Mouse (Mus musculus): ENCODE measurements at regions not wholly inside any gene's neighbourhood (a gene's known extent, or its start where the extent isn't known, plus 50 kb on each side); places are given as distances from the start of the nearest gene placed in this dataset.

DNA sequence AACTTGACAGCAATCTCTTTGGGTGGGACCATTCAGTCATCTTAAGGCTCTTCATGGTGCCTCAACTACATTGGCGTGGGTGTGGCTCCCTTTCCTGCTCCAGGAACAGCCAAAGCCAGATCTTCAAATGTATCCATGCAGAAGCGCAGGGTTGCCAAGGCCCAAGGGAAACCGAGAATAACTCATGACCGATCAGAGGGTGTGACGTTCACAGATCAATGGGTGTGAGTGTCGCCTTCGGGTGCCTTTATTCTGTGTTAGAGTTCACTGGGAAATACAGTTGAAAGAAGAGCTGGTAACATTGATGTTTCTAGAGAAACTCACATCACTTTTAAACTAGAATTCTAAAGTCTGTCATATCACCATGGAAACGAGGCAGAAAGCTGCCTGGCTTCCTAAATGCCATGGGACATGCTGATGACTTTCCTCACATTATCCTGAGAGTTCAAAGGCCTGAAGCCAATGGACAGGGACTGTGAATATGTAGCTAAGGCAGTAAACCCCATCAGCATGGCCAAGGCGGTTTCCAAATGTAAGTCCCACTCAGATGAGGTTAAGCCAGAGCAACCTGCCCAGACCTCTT is 80.7 kb upstream of the Syndig1 start:
- H3K27ac ChIP-seq (replicated peaks) = no peak overlapping the region
- H3K4me1 ChIP-seq = no peaks in the 10 kb centered on the region
- 88% methylated on average over 9 of the region's 9 CpGs for WGBS
- no peak for DNase-seq (ENCODE audit: low spot score)
- no peaks in the 10 kb centered on the region for H3K27me3 ChIP-seq (ENCODE audit: low read depth, poor library complexity, severe bottlenecking)
- no peaks in the 10 kb centered on the region for H3K9me3 ChIP-seq (replicated peaks)
- H3K4me3 ChIP-seq = no peak overlapping the region
- no peaks in the 10 kb centered on the region for H3K36me3 ChIP-seq

DNA sequence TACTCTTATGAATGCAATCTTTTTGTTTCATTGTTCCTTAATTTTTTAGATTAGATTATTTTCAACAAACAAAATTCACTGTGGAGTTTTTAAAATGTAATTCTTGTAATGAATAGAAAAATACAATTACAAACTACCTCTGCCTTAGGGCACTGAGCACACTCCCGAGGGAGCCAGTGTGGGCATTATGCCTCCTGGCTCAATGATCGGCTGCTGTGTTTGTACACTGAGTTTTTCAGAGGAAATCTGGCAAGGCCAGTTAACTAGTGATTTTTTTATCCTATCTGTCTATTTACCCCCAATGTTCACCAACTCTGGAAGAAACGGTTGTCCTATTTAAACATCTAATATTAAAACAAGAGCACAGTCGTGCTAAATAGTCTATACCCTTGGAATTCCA is 69.9 kb upstream of the Syndig1 start:
- Histone ChIP-seq H3K4me3 (no peak overlapping the region), H3K27ac (replicated peaks) (no peak overlapping the region), H3K4me1 (no peaks in the 10 kb centered on the region), H3K27me3 (ENCODE audit: low read depth, poor library complexity, severe bottlenecking) (no peaks in the 10 kb centered on the region), H3K36me3 (no peaks in the 10 kb centered on the region), H3K9me3 (replicated peaks) (no peaks in the 10 kb centered on the region)
- DNase-seq (ENCODE audit: low spot score) = no peak
- WGBS = 78% methylated on average over 4 of the region's 4 CpGs

DNA sequence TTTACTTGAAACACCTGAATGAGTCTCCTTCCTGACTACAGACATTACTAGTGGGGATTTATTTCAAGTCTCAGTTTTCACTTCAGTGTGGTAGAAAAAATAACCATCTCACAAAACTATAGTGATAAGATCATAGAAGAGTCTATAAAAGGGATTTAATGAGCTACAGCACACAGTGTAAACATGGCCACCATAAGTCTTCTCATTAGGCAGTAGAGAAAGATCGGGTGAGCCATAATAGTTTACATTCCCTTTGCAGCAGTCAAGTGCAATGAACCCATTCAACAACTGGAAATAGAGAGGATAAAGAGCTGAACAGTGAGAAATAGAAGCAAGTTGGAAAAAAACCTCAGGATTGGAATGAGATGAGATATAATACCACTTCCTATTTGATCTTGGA is 65.1 kb upstream of the Syndig1 start:
- no peaks in the 10 kb centered on the region for H3K27me3 ChIP-seq (ENCODE audit: low read depth, poor library complexity, severe bottlenecking)
- no peak for DNase-seq (ENCODE audit: low spot score)
- H3K9me3 ChIP-seq (replicated peaks) = no peaks in the 10 kb centered on the region
- no peaks in the 10 kb centered on the region for H3K36me3 ChIP-seq
- no peak overlapping the region for H3K4me3 ChIP-seq
- H3K27ac ChIP-seq (replicated peaks) = no peak overlapping the region
- WGBS = 79% methylated on average over 1 of the region's 1 CpGs
- no peaks in the 10 kb centered on the region for H3K4me1 ChIP-seq

GRCm38 (mm10) chr2:149768027-149768426 is 61.0 kb upstream of the Syndig1 start:
- Histone ChIP-seq H3K27ac (replicated peaks) (no peak overlapping the region), H3K27me3 (ENCODE audit: low read depth, poor library complexity, severe bottlenecking) (no peaks in the 10 kb centered on the region), H3K9me3 (replicated peaks) (no peaks in the 10 kb centered on the region), H3K4me1 (no peaks in the 10 kb centered on the region), H3K4me3 (no peak overlapping the region), H3K36me3 (no peaks in the 10 kb centered on the region)
- 86% methylated on average over 1 of the region's 1 CpGs for WGBS
- no peak for DNase-seq (ENCODE audit: low spot score)

DNA sequence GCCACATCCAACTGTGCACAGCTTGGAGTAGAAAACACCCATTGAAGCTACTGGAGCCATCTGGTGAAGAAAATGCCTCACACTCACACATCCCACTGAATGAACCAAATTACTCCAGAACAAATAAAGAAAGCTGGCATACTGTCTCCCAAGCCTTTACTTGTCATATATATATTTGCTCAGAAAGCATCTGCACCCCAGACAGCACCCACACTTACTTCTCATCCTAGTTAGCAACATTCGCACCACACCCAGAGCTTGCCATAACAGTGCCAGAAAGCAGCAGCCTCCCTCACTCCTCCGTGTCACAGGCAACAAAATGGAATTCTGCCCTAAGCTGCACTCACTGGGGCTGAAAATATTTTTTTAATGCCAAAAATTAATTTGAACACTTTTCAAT is 60.5 kb upstream of the Syndig1 start:
- Histone ChIP-seq H3K27ac (replicated peaks) (no peak overlapping the region), H3K4me3 (no peak overlapping the region), H3K36me3 (no peaks in the 10 kb centered on the region), H3K27me3 (ENCODE audit: low read depth, poor library complexity, severe bottlenecking) (no peaks in the 10 kb centered on the region), H3K4me1 (no peaks in the 10 kb centered on the region), H3K9me3 (replicated peaks) (no peaks in the 10 kb centered on the region)
- no peak for DNase-seq (ENCODE audit: low spot score)
- WGBS = 87% methylated on average over 2 of the region's 2 CpGs

DNA sequence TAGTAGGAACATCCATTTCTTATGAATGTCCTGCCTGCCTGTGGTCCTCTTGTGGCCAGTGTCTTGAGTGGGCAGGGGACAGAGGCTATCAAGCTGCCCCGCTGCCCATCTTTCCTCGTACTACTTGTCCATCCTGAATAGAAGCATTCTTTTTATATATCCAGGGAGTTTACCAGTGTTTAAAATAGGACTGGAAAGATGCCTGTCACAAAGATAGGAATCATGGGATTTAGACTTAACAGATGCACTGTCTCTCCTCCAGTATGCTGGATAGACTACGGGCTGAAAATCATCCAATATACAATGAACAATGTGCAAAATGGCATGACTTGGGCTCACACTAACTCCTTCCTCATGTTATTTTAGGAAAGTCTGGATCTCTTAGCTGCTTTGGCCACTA is 51.7 kb upstream of the Syndig1 start:
- H3K4me3 ChIP-seq = no peak overlapping the region
- H3K36me3 ChIP-seq = no peaks in the 10 kb centered on the region
- WGBS = 88% methylated on average over 3 of the region's 3 CpGs
- DNase-seq (ENCODE audit: low spot score) = no peak
- no peaks in the 10 kb centered on the region for H3K4me1 ChIP-seq
- no peak overlapping the region for H3K27ac ChIP-seq (replicated peaks)
- no peaks in the 10 kb centered on the region for H3K27me3 ChIP-seq (ENCODE audit: low read depth, poor library complexity, severe bottlenecking)
- H3K9me3 ChIP-seq (replicated peaks) = no peaks in the 10 kb centered on the region

Measured in midbrain, embryonic 10.5 days (tissue).